Mouse (Mus musculus): ENCODE measurements around the gene Mmp11. TPM values are rescaled to one million over a fixed set of nuclear protein-coding genes. Genes with fewer than 3 reads are reported as not detected.

The Mmp11 gene
- polyA plus RNA-seq, 1 experiment from 2014 or later: 40.4 TPM

DNA sequence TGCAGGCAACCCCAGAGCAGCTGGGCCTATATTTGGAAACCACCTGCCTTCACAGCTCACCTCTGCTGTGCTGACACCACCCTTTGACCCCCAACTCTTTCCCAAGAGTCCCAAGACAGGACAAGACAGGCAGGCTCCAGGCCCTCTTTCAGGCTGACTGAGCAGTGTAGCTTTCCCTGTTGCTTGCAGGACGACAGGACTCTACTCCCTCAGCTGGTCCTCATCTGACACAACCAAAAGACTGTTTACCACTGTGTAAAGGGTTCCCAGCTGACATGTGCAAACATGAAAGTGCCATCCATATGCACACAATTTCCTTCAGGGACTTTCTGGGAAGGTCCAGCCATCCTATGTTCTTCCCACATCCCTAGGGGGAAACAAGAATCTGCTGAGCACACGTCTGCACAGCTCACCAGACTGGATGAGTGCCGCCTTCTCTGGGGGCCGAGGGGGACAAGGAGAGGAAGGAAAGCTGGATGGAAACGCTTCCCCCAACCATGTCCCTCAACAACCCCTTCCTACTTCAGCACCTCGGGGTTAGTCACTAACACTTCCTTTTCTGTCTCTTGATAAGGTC is 23.2 kb downstream of the Mmp11 start:
- Histone ChIP-seq H3K36me3 (peaks cover 81% of the 10 kb centered on the region), H3K9me3 (no peaks in the 10 kb centered on the region), H3K27me3 (no peaks in the 10 kb centered on the region), H3K27ac (replicated peaks) (no peak overlapping the region), H3K4me1 (replicated peaks) (peaks cover 14% of the 10 kb centered on the region), H3K4me2 (no peak overlapping the region), H3K4me3 (no peak overlapping the region), H3K9ac (no peak overlapping the region)
- 71% methylated on average over 6 of the region's 6 CpGs for WGBS
- ATAC-seq (ENCODE audit: low read depth): no peak

DNA sequence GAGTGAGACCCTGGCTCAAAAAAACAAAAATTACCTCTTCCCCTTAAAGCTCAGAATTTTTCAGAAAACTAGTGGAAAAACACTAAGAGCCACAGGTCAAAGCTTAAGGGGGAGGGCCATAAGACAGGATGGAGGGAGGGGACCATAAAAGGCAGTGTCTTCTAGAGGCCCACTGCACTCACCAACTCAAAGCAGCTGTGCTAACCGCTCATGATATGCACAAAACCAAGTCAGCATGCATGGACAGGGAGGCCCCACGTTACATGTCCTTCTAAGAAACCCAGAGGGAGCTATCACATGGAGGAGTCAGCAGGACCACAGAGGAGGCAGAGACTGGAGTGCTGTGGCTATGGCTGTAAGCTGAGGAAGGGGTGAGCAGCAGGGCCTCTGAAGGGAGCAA is 25.6 kb downstream of the Mmp11 start:
- ATAC-seq (ENCODE audit: low read depth): no peak
- Histone ChIP-seq H3K27ac (replicated peaks) (no peak overlapping the region), H3K9ac (no peak overlapping the region), H3K4me2 (no peak overlapping the region), H3K4me1 (replicated peaks) (no peaks in the 10 kb centered on the region), H3K36me3 (peaks cover 87% of the 10 kb centered on the region), H3K9me3 (no peaks in the 10 kb centered on the region), H3K4me3 (no peak overlapping the region), H3K27me3 (no peaks in the 10 kb centered on the region)
- 88% methylated on average over 2 of the region's 2 CpGs for WGBS

DNA sequence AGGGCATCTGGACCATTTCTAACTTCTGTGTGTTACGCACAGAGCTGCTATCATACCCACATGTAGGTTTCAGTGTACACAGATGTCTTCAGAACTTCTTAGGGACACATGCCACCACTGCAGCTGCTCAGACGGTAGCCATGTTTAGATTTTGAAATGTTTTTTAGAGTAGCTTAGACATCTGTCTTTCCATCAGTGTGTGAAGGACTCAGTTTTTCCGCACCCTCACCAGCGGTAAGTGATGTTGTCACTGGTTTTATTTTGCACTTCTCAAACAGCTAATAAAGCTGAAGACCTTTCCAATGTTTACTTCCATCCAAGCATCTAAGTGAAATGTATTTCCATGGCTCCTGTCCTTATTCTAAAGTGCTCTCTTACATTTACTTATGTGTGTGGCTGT is 29.4 kb downstream of the Mmp11 start:
- no peak overlapping the region for H3K9ac ChIP-seq
- H3K27me3 ChIP-seq: no peaks in the 10 kb centered on the region
- peaks cover 93% of the 10 kb centered on the region for H3K36me3 ChIP-seq
- ATAC-seq (ENCODE audit: low read depth): no peak
- H3K4me3 ChIP-seq: no peak overlapping the region
- no peaks in the 10 kb centered on the region for H3K4me1 ChIP-seq (replicated peaks)
- no peak overlapping the region for H3K27ac ChIP-seq (replicated peaks)
- no peaks in the 10 kb centered on the region for H3K9me3 ChIP-seq
- 94% methylated on average over 4 of the region's 4 CpGs for WGBS
- no peak overlapping the region for H3K4me2 ChIP-seq

DNA sequence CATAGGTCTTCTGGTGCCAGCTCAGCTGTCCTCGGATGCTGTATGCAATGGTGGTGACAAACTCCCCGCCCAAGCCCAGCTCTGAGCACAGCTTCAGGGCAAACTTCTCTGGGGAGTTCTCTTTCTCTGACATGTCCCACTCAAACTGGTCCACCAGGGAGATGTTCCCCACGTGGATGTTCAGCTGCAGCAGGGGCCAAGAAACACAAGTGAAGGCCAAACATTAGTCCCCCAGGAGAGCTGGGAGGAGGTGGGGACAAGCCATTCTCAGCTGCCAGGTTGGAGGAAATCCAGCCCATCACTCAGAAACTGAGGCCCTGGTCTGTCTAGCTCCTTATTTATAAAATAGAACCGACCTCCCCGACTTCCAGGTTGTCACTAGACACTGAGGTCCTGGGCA is 31.9 kb downstream of the Mmp11 start:
- no peaks in the 10 kb centered on the region for H3K27me3 ChIP-seq
- peaks cover 94% of the 10 kb centered on the region for H3K36me3 ChIP-seq
- H3K9ac ChIP-seq: no peak overlapping the region
- H3K4me2 ChIP-seq: no peak overlapping the region
- no peak overlapping the region for H3K27ac ChIP-seq (replicated peaks)
- no peak for ATAC-seq (ENCODE audit: low read depth)
- no peak overlapping the region for H3K4me3 ChIP-seq
- WGBS: 83% methylated on average over 5 of the region's 5 CpGs
- H3K4me1 ChIP-seq (replicated peaks): no peaks in the 10 kb centered on the region
- no peaks in the 10 kb centered on the region for H3K9me3 ChIP-seq

- H3K4me3 ChIP-seq: no peak overlapping the region
- H3K9ac ChIP-seq: no peak overlapping the region
- no peak overlapping the region for H3K4me2 ChIP-seq
- 80% methylated on average over 3 of the region's 3 CpGs for WGBS
- peak overlapping the region; percentile 46; the same call in 1 of the 2 replicates for H3K27ac ChIP-seq (replicated peaks)
- no peaks in the 10 kb centered on the region for H3K9me3 ChIP-seq
- peaks cover 98% of the 10 kb centered on the region for H3K36me3 ChIP-seq
- peaks cover 17% of the 10 kb centered on the region for H3K4me1 ChIP-seq (replicated peaks)
- ATAC-seq (ENCODE audit: low read depth): no peak
- H3K27me3 ChIP-seq: no peaks in the 10 kb centered on the region
Observed at GRCm38 (mm10) chr10:75898846-75899245, 37.5 kb downstream of the Mmp11 start.

GRCm38 (mm10) chr10:75898039-75898564 is 38.2 kb downstream of the Mmp11 start:
- no peak for ATAC-seq (ENCODE audit: low read depth)
- Histone ChIP-seq H3K27ac (replicated peaks) (peak overlapping the region; percentile 46; the same call in 1 of the 2 replicates), H3K4me2 (no peak overlapping the region)

DNA sequence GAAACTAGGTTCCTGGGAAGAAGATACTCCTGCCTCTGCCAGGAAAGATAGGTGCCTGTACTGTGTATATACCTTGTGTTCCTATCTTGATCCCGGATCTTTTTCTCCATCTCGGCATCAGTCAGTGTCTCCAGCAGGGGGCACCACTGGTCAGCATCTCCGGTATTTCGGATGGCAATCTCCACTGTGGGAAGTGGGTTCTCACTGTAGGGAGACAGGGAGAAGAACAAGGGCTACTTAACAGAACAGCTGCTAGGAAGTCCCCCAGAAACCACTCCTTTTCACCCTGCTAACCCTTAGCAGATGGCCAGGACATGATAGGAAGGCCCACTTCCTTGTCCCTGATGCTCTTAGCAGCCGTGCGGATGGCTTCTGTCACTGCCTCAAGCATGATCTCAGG is 38.9 kb downstream of the Mmp11 start:
- Histone ChIP-seq H3K27me3 (no peaks in the 10 kb centered on the region), H3K4me1 (replicated peaks) (peaks cover 23% of the 10 kb centered on the region), H3K4me2 (no peak overlapping the region), H3K36me3 (peaks cover 87% of the 10 kb centered on the region), H3K9me3 (no peaks in the 10 kb centered on the region), H3K9ac (0 out of 2 replicates have a peak overlapping the region, but pooled peaks have one; percentile 8), H3K27ac (replicated peaks) (peak overlapping the region; percentile 46; the same call in 1 of the 2 replicates), H3K4me3 (no peak overlapping the region)
- WGBS: 35% methylated on average over 6 of the region's 6 CpGs
- no peak for ATAC-seq (ENCODE audit: low read depth)

More at GRCm38 (mm10) chr10:75898039-75898564, 38.2 kb downstream of the Mmp11 start:
- Histone ChIP-seq H3K9me3 (no peaks in the 10 kb centered on the region), H3K9ac (no peak overlapping the region), H3K4me1 (replicated peaks) (peaks cover 23% of the 10 kb centered on the region), H3K4me3 (no peak overlapping the region), H3K27me3 (no peaks in the 10 kb centered on the region), H3K36me3 (peaks cover 94% of the 10 kb centered on the region)
- 80% methylated on average over 6 of the region's 6 CpGs for WGBS

- peaks cover 75% of the 10 kb centered on the region for H3K36me3 ChIP-seq
- H3K4me2 ChIP-seq: no peak overlapping the region
- no peaks in the 10 kb centered on the region for H3K9me3 ChIP-seq
- WGBS: 100% methylated on average over 1 of the region's 1 CpGs
- H3K9ac ChIP-seq: no peak overlapping the region
- ATAC-seq (ENCODE audit: low read depth): no peak
- H3K4me3 ChIP-seq: no peak overlapping the region
- H3K27ac ChIP-seq (replicated peaks): no peak overlapping the region
- no peaks in the 10 kb centered on the region for H3K27me3 ChIP-seq
- peaks cover 23% of the 10 kb centered on the region for H3K4me1 ChIP-seq (replicated peaks)
Observed at GRCm38 (mm10) chr10:75896208-75896607, 40.1 kb downstream of the Mmp11 start.

DNA sequence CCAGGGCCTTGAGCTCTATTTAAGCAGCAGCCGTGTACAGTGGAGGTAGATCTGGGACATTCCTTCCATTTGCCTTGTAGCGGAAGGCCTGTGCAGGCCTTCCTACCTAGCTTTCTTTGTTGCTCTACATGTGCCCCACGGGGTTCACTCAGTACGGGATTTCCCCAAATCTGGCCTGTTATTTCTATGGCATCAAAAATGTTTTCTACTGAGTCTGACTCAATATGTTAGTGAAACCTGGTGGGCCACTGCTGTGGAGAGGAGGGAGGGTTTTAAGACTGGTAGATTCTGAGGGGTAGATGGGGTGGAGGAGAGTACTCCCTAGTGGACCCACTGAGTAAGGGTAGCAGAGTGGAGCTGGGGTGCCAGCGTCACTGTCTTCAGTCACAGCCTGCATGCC is 40.6 kb downstream of the Mmp11 start:
- H3K27me3 ChIP-seq: no peaks in the 10 kb centered on the region
- H3K27ac ChIP-seq (replicated peaks): no peak overlapping the region
- peaks cover 23% of the 10 kb centered on the region for H3K4me1 ChIP-seq (replicated peaks)
- no peak for ATAC-seq (ENCODE audit: low read depth)
- peaks cover 71% of the 10 kb centered on the region for H3K36me3 ChIP-seq
- H3K4me3 ChIP-seq: no peak overlapping the region
- no peak overlapping the region for H3K9ac ChIP-seq
- no peak overlapping the region for H3K4me2 ChIP-seq
- WGBS: 92% methylated on average over 5 of the region's 5 CpGs
- no peaks in the 10 kb centered on the region for H3K9me3 ChIP-seq

DNA sequence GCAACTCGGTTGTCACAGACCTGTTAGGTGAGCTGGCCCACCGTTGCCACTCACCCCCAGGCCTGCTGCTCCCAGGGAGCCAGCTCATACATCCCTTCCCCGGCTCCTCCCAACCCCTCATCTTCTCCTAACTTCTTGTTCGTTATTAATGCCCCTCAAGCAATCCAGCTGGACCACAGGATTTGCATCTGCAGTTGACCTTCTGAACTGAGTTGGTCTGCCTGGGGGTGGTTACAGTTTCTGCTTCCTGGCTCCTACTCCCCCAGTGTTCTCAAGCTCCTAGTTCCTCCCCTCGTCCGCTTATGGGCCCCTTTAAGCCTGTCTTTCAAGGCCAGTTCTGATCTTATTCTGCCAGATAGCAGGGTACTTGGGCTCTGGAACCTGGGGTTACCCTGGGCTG is 41.7 kb downstream of the Mmp11 start:
- ATAC-seq (ENCODE audit: low read depth): no peak
- no peaks in the 10 kb centered on the region for H3K9me3 ChIP-seq
- no peak overlapping the region for H3K9ac ChIP-seq
- 80% methylated on average over 6 of the region's 6 CpGs for WGBS
- H3K4me2 ChIP-seq: no peak overlapping the region
- peaks cover 23% of the 10 kb centered on the region for H3K4me1 ChIP-seq (replicated peaks)
- no peak overlapping the region for H3K4me3 ChIP-seq
- H3K27ac ChIP-seq (replicated peaks): no peak overlapping the region
- peaks cover 59% of the 10 kb centered on the region for H3K36me3 ChIP-seq
- H3K27me3 ChIP-seq: no peaks in the 10 kb centered on the region

DNA sequence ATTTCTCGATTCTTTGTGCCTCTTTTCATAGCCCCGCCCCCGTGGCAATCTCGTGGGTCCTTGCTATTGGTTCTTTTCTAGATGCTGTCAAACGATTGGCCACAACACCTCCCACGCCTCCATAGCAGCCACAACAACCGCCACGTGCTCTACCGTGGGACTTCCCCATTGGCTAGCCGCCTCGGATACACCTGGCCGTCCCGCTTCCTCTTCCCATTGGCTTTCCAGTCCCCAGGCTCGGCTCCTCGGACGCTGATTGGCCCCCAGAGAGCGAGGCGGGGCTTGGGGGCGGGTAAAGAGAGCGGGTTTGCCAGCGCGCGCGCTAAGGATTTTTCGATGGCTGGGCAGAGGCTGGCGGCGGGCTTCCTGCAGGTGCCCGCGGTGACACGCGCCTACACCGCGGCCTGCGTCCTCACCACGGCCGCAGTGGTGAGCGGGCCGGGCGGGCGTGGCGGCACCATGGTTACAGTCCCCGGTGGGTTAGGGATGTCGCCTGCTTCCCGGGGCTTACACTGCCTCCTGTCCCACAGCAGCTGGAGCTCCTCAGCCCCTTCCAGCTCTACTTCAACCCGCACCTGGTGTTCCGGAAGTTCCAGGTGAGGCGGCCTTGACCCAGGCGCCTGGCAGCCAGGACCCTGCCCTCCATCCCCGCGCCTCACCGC is 43.1 kb downstream of the Mmp11 start, which contains the start of gene Derl3:
Gene Derl3, plus strand, starts transcription at position 325 of the 662 bp plus-strand sequence.
- WGBS: 1% methylated on average over 51 of the region's 51 CpGs
- H3K4me2 ChIP-seq: peak within 1 kb of the TSS; percentile 87
- ATAC-seq (ENCODE audit: low read depth): peak; percentile 99

GRCm38 (mm10) chr10:75889406-75890153 is 46.7 kb downstream of the Mmp11 start:
- WGBS: 51% methylated on average over 8 of the region's 8 CpGs
- ATAC-seq (ENCODE audit: low read depth): no peak
- Histone ChIP-seq H3K36me3 (peaks cover 10% of the 10 kb centered on the region), H3K4me1 (replicated peaks) (peaks cover 9% of the 10 kb centered on the region), H3K4me2 (no peak overlapping the region), H3K27ac (replicated peaks) (no peak overlapping the region), H3K4me3 (no peak overlapping the region), H3K27me3 (no peaks in the 10 kb centered on the region), H3K9ac (0 out of 2 replicates have a peak overlapping the region, but pooled peaks have one; percentile 13), H3K9me3 (no peaks in the 10 kb centered on the region)

More for the DNA sequence above, 43.1 kb downstream of the Mmp11 start, which contains the start of gene Derl3:
- H3K36me3 ChIP-seq: peaks cover 47% of the 10 kb centered on the region
- peak within 1 kb of the TSS; percentile 68 for H3K9ac ChIP-seq
- peak within 1 kb of the TSS; percentile 43 for H3K4me3 ChIP-seq
- peak within 1 kb of the TSS; percentile 63; the same call in 1 of the 2 replicates for H3K27ac ChIP-seq (replicated peaks)
- H3K9me3 ChIP-seq: no peaks in the 10 kb centered on the region
- H3K4me1 ChIP-seq (replicated peaks): peaks cover 17% of the 10 kb centered on the region
- H3K27me3 ChIP-seq: no peaks in the 10 kb centered on the region

All from neural tube, embryonic 13.5 days (tissue).